Mouse (Mus musculus) neutrophil, adult 65 days (primary cell): ENCODE data around the gene Isl1. TPM values are rescaled to one million over a fixed set of nuclear protein-coding genes. Genes with fewer than 3 reads are reported as not detected.

ENCODE experiments used
- total RNA-seq: library from RNA; stranded (reverse); gene quantifications from 2 replicates; pipeline ENCODE4 v1.2.4, GENCODE M21; 2023

Gene Isl1
- not detected in 2 replicates for total RNA-seq

DNA sequence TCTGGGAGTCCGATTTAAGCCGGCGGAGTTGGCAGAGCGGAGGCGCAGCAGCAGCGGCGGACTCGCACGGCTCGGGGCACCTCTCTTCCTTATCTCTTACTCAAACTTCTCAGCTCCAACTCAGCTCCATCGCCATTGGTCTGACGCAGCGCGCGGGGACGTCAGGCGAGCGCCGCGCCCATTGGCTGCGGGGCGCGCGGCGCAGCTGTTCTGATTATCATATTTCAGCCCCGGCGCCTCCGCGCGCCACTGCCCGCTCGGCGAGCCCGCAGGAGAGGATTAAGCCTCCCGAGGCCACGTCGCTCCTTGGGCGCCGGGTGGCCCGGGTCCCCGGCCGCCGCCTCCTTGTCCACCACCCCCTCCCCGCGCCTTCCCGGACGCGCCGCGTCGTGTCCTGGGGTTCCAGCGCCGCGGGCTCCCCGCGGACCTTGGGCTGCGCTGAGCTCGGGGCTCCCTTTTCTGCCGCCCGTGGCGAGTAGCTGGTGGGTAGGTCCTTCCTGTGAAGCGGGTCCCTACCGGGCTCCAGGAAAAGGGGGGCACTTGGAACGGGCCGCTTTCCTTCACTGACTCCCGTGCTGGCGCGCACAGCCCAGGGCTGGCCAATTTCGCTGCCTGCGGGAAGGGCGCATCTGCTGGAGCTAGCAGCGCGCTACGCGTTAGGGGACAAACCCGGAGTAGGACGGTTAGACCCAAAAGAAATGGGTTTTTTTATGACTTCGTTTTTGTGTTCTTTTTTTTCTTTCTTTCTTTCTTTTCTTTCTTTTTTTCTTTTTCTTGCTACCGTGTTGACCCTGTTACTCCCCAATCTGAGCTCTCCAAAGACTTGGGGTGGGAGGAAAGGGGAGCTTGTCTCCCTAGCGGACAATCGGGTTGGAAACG lies at the start of gene Isl1:
Gene Isl1 (minus strand): TSS at position 106 of the 879 bp plus-strand sequence.

